Mouse (Mus musculus): ENCODE results near the gene Tmem256. TPM values are rescaled to one million over a fixed set of nuclear protein-coding genes. Genes with fewer than 3 reads are reported as not detected.

Tmem256 gene
- polyA plus RNA-seq, 1 experiment from 2014 or later = 371 TPM

GRCm38 (mm10) chr11:69878952-69879351 is 40.6 kb downstream of the Tmem256 start:
- Histone ChIP-seq H3K4me1 (ENCODE audit: insufficient read depth, low read length) (peaks cover 52% of the 10 kb centered on the region), H3K9me3 (ENCODE audit: low read length) (no peaks in the 10 kb centered on the region), H3K4me3 (ENCODE audit: low read length) (peak overlapping the region; percentile 65), H3K4me2 (replicated peaks; ENCODE audit: low read depth, low read length) (peak overlapping the region; percentile 55), H3K27me3 (ENCODE audit: insufficient read depth, low read length) (no peaks in the 10 kb centered on the region), H3K36me3 (ENCODE audit: insufficient read depth, low read length) (no peaks in the 10 kb centered on the region), H3K9ac (replicated peaks; ENCODE audit: low read length) (peak overlapping the region; percentile 63), H3K27ac (ENCODE audit: low read length) (no peak overlapping the region)
- ATAC-seq (ENCODE audit: low FRiP score, low TSS enrichment) = no peak
- WGBS = 85% methylated on average over 6 of the region's 6 CpGs

- Histone ChIP-seq H3K4me3 (ENCODE audit: low read length) (peak overlapping the region; percentile 65), H3K9me3 (ENCODE audit: low read length) (no peaks in the 10 kb centered on the region), H3K4me1 (ENCODE audit: insufficient read depth, low read length) (peaks cover 52% of the 10 kb centered on the region), H3K27me3 (ENCODE audit: insufficient read depth, low read length) (no peaks in the 10 kb centered on the region), H3K9ac (replicated peaks; ENCODE audit: low read length) (peak overlapping the region; percentile 63), H3K4me2 (replicated peaks; ENCODE audit: low read depth, low read length) (peak overlapping the region; percentile 55), H3K36me3 (ENCODE audit: insufficient read depth, low read length) (no peaks in the 10 kb centered on the region), H3K27ac (ENCODE audit: low read length) (peak overlapping the region; percentile 98; the same call in 1 of the 2 replicates)
- 45% methylated on average over 15 of the region's 15 CpGs for WGBS
- no peak for ATAC-seq (ENCODE audit: low FRiP score, low TSS enrichment)
Observed at GRCm38 (mm10) chr11:69879711-69880110, 41.4 kb downstream of the Tmem256 start.

- 0% methylated on average over 18 of the region's 18 CpGs for WGBS
- Histone ChIP-seq H3K27me3 (ENCODE audit: insufficient read depth, low read length) (no peaks in the 10 kb centered on the region), H3K4me2 (replicated peaks; ENCODE audit: low read depth, low read length) (peak overlapping the region; percentile 55), H3K27ac (ENCODE audit: low read length) (peak overlapping the region; percentile 98), H3K36me3 (ENCODE audit: insufficient read depth, low read length) (no peaks in the 10 kb centered on the region), H3K4me3 (ENCODE audit: low read length) (peak overlapping the region; percentile 65), H3K9me3 (ENCODE audit: low read length) (no peaks in the 10 kb centered on the region), H3K9ac (replicated peaks; ENCODE audit: low read length) (peak overlapping the region; percentile 63), H3K4me1 (ENCODE audit: insufficient read depth, low read length) (peaks cover 52% of the 10 kb centered on the region)
- ATAC-seq (ENCODE audit: low FRiP score, low TSS enrichment) = peak; percentile 49; the same call in 1 of the 2 replicates
Observed at GRCm38 (mm10) chr11:69880506-69880852, 42.2 kb downstream of the Tmem256 start.

DNA sequence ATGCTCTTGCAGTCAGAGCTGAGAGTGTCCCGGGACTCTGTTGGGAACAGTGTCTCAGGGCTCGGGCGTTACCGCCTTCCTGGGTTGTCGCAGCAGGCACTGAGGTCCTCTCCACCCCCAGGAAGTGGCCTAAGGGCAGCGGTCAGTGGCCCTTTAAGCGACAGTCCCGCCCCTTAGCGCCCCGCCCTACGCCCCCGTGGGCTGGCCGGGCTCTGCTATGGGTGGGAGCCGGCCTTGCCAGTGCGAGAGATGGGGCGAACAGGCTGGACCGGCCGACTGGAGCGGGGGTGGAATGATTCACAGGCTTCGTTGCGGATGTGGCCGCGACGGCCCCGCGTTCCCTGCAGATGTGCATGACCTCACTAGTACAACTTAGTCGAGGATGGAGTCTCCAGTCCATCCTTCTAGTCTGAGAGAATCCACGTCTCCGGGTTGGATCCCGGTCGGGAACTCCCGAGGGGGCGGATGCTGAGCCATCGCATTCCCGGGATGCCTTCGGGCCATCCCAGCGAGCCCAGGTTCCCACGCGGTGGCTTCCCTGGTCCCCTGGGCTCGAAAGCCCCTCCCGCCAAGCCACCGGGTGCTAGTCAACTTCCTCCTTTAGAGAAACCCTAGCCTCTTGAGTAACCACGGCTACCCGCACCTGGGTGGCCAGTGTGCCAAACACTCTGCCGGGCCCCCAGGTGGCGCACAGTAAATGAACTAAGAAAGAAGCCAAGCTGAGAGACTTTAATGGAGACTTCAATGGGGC is 42.7 kb downstream of the Tmem256 start, which contains the start of gene Kctd11:
TSS of gene Kctd11 (minus strand) at position 554 of the 751 bp plus-strand sequence.
- under 1% methylated on average over 46 of the region's 46 CpGs for WGBS
- peaks cover 48% of the 10 kb centered on the region for H3K4me1 ChIP-seq (ENCODE audit: insufficient read depth, low read length)
- H3K4me2 ChIP-seq (replicated peaks; ENCODE audit: low read depth, low read length) = peak within 1 kb of the TSS; percentile 55
- peak within 1 kb of the TSS; percentile 63 for H3K9ac ChIP-seq (replicated peaks; ENCODE audit: low read length)
- no peaks in the 10 kb centered on the region for H3K9me3 ChIP-seq (ENCODE audit: low read length)
- no peaks in the 10 kb centered on the region for H3K27me3 ChIP-seq (ENCODE audit: insufficient read depth, low read length)
- peak; percentile 93 for ATAC-seq (ENCODE audit: low FRiP score, low TSS enrichment)
- H3K4me3 ChIP-seq (ENCODE audit: low read length) = peak within 1 kb of the TSS; percentile 65
- H3K36me3 ChIP-seq (ENCODE audit: insufficient read depth, low read length) = no peaks in the 10 kb centered on the region
- H3K27ac ChIP-seq (ENCODE audit: low read length) = peak within 1 kb of the TSS; percentile 98

DNA sequence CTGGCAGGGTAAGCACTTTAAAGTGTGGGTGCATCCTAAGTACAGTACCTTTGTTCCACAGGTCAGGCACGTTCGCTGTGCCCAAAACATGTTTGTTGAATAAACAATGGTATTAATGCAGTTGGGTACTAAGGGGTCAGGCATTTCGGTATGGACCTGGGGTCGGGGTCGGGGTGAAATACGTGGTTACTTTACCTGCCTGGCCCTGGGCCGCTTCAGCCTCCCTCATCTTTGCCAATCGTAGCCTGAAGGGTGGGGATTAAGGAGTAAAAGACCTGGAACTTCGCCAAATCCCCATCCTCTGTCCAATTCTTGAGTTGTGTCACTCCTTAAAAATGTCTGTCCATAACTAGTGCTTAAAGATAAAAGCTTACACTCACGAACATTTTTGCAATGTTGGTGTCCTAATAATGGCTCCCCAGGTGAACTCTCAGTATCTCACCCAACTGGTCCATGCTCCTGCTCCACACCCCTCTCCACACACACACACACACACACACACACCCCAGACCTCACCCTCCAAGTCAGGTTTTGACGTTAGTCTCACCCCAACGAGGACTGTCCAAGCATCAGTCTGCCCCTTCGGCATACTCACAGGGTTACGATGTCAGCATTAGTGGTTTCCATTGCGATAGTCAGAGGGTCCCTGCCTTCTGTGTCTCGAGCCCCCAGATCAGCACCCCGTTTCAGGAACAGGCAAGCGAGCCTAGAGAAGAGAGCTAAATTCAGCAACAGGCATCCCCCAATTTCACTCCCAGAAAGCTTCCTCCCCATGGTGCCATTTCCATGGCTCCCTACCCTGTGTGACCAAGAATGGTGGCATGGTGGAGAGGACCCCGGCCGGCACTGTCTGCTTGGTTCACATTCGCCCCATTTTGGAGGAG is 43.7 kb downstream of the Tmem256 start:
- ATAC-seq (ENCODE audit: low FRiP score, low TSS enrichment) = peak; percentile 1; the same call in 1 of the 2 replicates
- H3K36me3 ChIP-seq (ENCODE audit: insufficient read depth, low read length) = no peaks in the 10 kb centered on the region
- H3K4me2 ChIP-seq (replicated peaks; ENCODE audit: low read depth, low read length) = peak overlapping the region; percentile 55
- H3K9me3 ChIP-seq (ENCODE audit: low read length) = no peaks in the 10 kb centered on the region
- H3K9ac ChIP-seq (replicated peaks; ENCODE audit: low read length) = peak overlapping the region; percentile 63
- H3K27ac ChIP-seq (ENCODE audit: low read length) = peak overlapping the region; percentile 98
- H3K4me1 ChIP-seq (ENCODE audit: insufficient read depth, low read length) = peaks cover 39% of the 10 kb centered on the region
- 57% methylated on average over 21 of the region's 21 CpGs for WGBS
- peak overlapping the region; percentile 65 for H3K4me3 ChIP-seq (ENCODE audit: low read length)
- no peaks in the 10 kb centered on the region for H3K27me3 ChIP-seq (ENCODE audit: insufficient read depth, low read length)

GRCm38 (mm10) chr11:69883066-69883465 is 44.8 kb downstream of the Tmem256 start:
- no peaks in the 10 kb centered on the region for H3K27me3 ChIP-seq (ENCODE audit: insufficient read depth, low read length)
- no peak overlapping the region for H3K27ac ChIP-seq (ENCODE audit: low read length)
- H3K4me2 ChIP-seq (replicated peaks; ENCODE audit: low read depth, low read length) = no peak overlapping the region
- H3K4me3 ChIP-seq (ENCODE audit: low read length) = no peak overlapping the region
- H3K4me1 ChIP-seq (ENCODE audit: insufficient read depth, low read length) = peaks cover 30% of the 10 kb centered on the region
- no peaks in the 10 kb centered on the region for H3K9me3 ChIP-seq (ENCODE audit: low read length)
- ATAC-seq (ENCODE audit: low FRiP score, low TSS enrichment) = no peak
- 66% methylated on average over 4 of the region's 4 CpGs for WGBS
- H3K9ac ChIP-seq (replicated peaks; ENCODE audit: low read length) = no peak overlapping the region
- H3K36me3 ChIP-seq (ENCODE audit: insufficient read depth, low read length) = no peaks in the 10 kb centered on the region

- no peaks in the 10 kb centered on the region for H3K36me3 ChIP-seq (ENCODE audit: insufficient read depth, low read length)
- peaks cover 25% of the 10 kb centered on the region for H3K4me1 ChIP-seq (ENCODE audit: insufficient read depth, low read length)
- H3K4me2 ChIP-seq (replicated peaks; ENCODE audit: low read depth, low read length) = no peak overlapping the region
- no peak for ATAC-seq (ENCODE audit: low FRiP score, low TSS enrichment)
- 87% methylated on average over 8 of the region's 8 CpGs for WGBS
- H3K27ac ChIP-seq (ENCODE audit: low read length) = no peak overlapping the region; the same call in 1 of the 2 replicates
- no peak overlapping the region for H3K4me3 ChIP-seq (ENCODE audit: low read length)
- no peak overlapping the region for H3K9ac ChIP-seq (replicated peaks; ENCODE audit: low read length)
- H3K9me3 ChIP-seq (ENCODE audit: low read length) = no peaks in the 10 kb centered on the region
- no peaks in the 10 kb centered on the region for H3K27me3 ChIP-seq (ENCODE audit: insufficient read depth, low read length)
Observed at GRCm38 (mm10) chr11:69883527-69884151, 45.3 kb downstream of the Tmem256 start.

DNA sequence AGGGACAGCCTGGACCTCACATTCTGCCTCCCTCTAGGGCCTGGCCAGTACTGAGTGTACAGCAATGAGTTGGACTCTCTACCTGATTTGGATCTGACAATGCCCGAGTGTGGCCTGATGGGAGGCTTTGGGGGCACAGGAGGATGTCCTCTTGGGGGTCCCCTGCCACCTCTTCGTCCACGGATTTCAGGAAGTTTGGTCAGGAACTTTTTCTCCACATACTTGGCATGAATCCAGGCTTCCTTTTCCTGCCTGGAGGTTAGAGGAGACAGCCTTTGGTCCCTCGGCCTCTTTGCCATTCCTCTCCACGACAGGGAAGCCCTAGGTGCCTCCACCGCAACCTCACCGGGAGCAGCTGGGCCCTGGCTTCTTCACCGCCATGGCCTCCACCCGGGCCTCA is 45.9 kb downstream of the Tmem256 start:
- WGBS = 58% methylated on average over 9 of the region's 9 CpGs
- 0 out of 2 replicates have a peak overlapping the region, but pooled peaks have one; percentile 14 for H3K9ac ChIP-seq (replicated peaks; ENCODE audit: low read length)
- no peaks in the 10 kb centered on the region for H3K27me3 ChIP-seq (ENCODE audit: insufficient read depth, low read length)
- no peaks in the 10 kb centered on the region for H3K9me3 ChIP-seq (ENCODE audit: low read length)
- no peak overlapping the region for H3K4me3 ChIP-seq (ENCODE audit: low read length)
- ATAC-seq (ENCODE audit: low FRiP score, low TSS enrichment) = no peak
- peak overlapping the region; percentile 14; the same call in 1 of the 2 replicates for H3K27ac ChIP-seq (ENCODE audit: low read length)
- peaks cover 19% of the 10 kb centered on the region for H3K4me1 ChIP-seq (ENCODE audit: insufficient read depth, low read length)
- no peaks in the 10 kb centered on the region for H3K36me3 ChIP-seq (ENCODE audit: insufficient read depth, low read length)
- 0 out of 2 replicates have a peak overlapping the region, but pooled peaks have one; percentile 5 for H3K4me2 ChIP-seq (replicated peaks; ENCODE audit: low read depth, low read length)

- Histone ChIP-seq H3K4me2 (replicated peaks; ENCODE audit: low read depth, low read length) (0 out of 2 replicates have a peak overlapping the region, but pooled peaks have one; percentile 5), H3K9me3 (ENCODE audit: low read length) (no peaks in the 10 kb centered on the region)
Observed at GRCm38 (mm10) chr11:69884663-69885062, 46.3 kb downstream of the Tmem256 start.

More at GRCm38 (mm10) chr11:69884663-69885062, 46.3 kb downstream of the Tmem256 start:
- H3K27me3 ChIP-seq (ENCODE audit: insufficient read depth, low read length) = no peaks in the 10 kb centered on the region
- peak overlapping the region; percentile 14; the same call in 1 of the 2 replicates for H3K27ac ChIP-seq (ENCODE audit: low read length)
- H3K4me3 ChIP-seq (ENCODE audit: low read length) = no peak overlapping the region
- WGBS = 68% methylated on average over 8 of the region's 8 CpGs
- H3K9ac ChIP-seq (replicated peaks; ENCODE audit: low read length) = peak overlapping the region; percentile 14; the same call in 1 of the 2 replicates
- H3K36me3 ChIP-seq (ENCODE audit: insufficient read depth, low read length) = no peaks in the 10 kb centered on the region
- no peak for ATAC-seq (ENCODE audit: low FRiP score, low TSS enrichment)
- H3K4me1 ChIP-seq (ENCODE audit: insufficient read depth, low read length) = peaks cover 14% of the 10 kb centered on the region

Measured in kidney, embryonic 16.5 days (tissue).